Mouse (Mus musculus) adrenal gland, adult 18-20 months (tissue): ENCODE data around the gene Ebf3. TPM values are rescaled to one million over a fixed set of nuclear protein-coding genes. Genes with fewer than 3 reads are reported as not detected.

Source experiments
- DNase-seq, 2 experiments: peaks; one replicate each; pipeline ENCODE4 v3.0.0; 2021 to 2022; ENCODE audit warnings: low spot score in 2 of 2
- total RNA-seq, 2 experiments: library from RNA; stranded (reverse); gene quantifications; 1 replicate in 1 of 2; 2 replicates in 1 of 2; pipeline ENCODE4 v1.2.3; 2021

Gene Ebf3
- total RNA-seq, 2 experiments from 2014 or later, result 2.6 to 12.3 TPM

GRCm38 (mm10) chr7:137312166-137312932, 1.9 kb downstream of the Ebf3 start:
- no peak for DNase-seq

GRCm38 (mm10) chr7:137311341-137312110, 2.7 kb downstream of the Ebf3 start:
- DNase-seq, result no peak

GRCm38 (mm10) chr7:137310876-137311275, 3.4 kb downstream of the Ebf3 start:
- DNase-seq, result no peak

GRCm38 (mm10) chr7:137310091-137310761, 4.0 kb downstream of the Ebf3 start:
- DNase-seq, result no peak

- DNase-seq, result no peak
Observed at GRCm38 (mm10) chr7:137309071-137310066, 4.9 kb downstream of the Ebf3 start.

GRCm38 (mm10) chr7:137308061-137309060, 5.9 kb downstream of the Ebf3 start:
- DNase-seq, result no peak

- no peak for DNase-seq
Observed at GRCm38 (mm10) chr7:137307131-137307530, 7.1 kb downstream of the Ebf3 start.

GRCm38 (mm10) chr7:137306127-137306526, 8.1 kb downstream of the Ebf3 start:
- no peak for DNase-seq

GRCm38 (mm10) chr7:137303776-137304171, 10.5 kb downstream of the Ebf3 start:
- DNase-seq, result no peak

- DNase-seq, result no peak
Observed at GRCm38 (mm10) chr7:137302961-137303775, 11.1 kb downstream of the Ebf3 start.

- no peak for DNase-seq
Observed at GRCm38 (mm10) chr7:137302161-137302560, 12.1 kb downstream of the Ebf3 start.

- DNase-seq, result no peak
Observed at GRCm38 (mm10) chr7:137301329-137301751, 12.9 kb downstream of the Ebf3 start.

GRCm38 (mm10) chr7:137300826-137301225, 13.4 kb downstream of the Ebf3 start:
- no peak for DNase-seq

- DNase-seq, result no peak
Observed at GRCm38 (mm10) chr7:137300169-137300568, 14.1 kb downstream of the Ebf3 start.

GRCm38 (mm10) chr7:137297594-137298381, 16.5 kb downstream of the Ebf3 start:
- DNase-seq, result no peak

- DNase-seq, result no peak
Observed at GRCm38 (mm10) chr7:137297131-137297530, 17.1 kb downstream of the Ebf3 start.

GRCm38 (mm10) chr7:137295612-137296011, 18.6 kb downstream of the Ebf3 start:
- no peak for DNase-seq

GRCm38 (mm10) chr7:137294446-137294845, 19.8 kb downstream of the Ebf3 start:
- no peak for DNase-seq
